Mouse (Mus musculus): ENCODE measurements around the gene Adgrf3. TPM values are rescaled to one million over a fixed set of nuclear protein-coding genes. Genes with fewer than 3 reads are reported as not detected.
A peak's percentile ranks its signal among the peaks of the same experiment; 100 is the strongest.

Adgrf3 gene
- polyA plus RNA-seq, 1 experiment from 2014 or later: not detected

MicroRNA genes within 50 kb of the gene (microRNA counts, 519-probe panel; counts per million panel counts)
- 3,906 counts per million, percentile 75 among the panel's probes with 10 or more counts for microRNA mmu-miR-1960

Small RNAs within 50 kb of the gene (microRNA-seq; reads per million reads assigned to microRNA genes)
- 0.87 reads per million for gene Mir1960

Other genes starting within 250 kb of the Adgrf3 start
- not detected in 2 replicates for gene Il6, start 192.6 kb downstream of the Adgrf3 start, polyA plus RNA-seq (2016; fragmentation: Nextera tagmentation; extraction: Ambion mirVana)
- 140 and 151 TPM in 2 replicates for gene Tyms, start 132.1 kb downstream of the Adgrf3 start, polyA plus RNA-seq (2016; fragmentation: Nextera tagmentation; extraction: Ambion mirVana)
- gene Garem2, start 100.6 kb downstream of the Adgrf3 start, polyA plus RNA-seq (2016; fragmentation: Nextera tagmentation; extraction: Ambion mirVana): 28.2 and 31.0 TPM in 2 replicates
- gene 3110082J24Rik, start 99.6 kb downstream of the Adgrf3 start, polyA plus RNA-seq (2016; fragmentation: Nextera tagmentation; extraction: Ambion mirVana): 4.0 and 4.5 TPM in 2 replicates
- gene Hadha, start 50.6 kb downstream of the Adgrf3 start, polyA plus RNA-seq (2016; fragmentation: Nextera tagmentation; extraction: Ambion mirVana): 94.9 and 106 TPM in 2 replicates
- gene Hadhb, start 50.5 kb downstream of the Adgrf3 start, polyA plus RNA-seq (2016; fragmentation: Nextera tagmentation; extraction: Ambion mirVana): 86.5 and 95.7 TPM in 2 replicates
- gene Selenoi, start 26.9 kb upstream of the Adgrf3 start, polyA plus RNA-seq (2016; fragmentation: Nextera tagmentation; extraction: Ambion mirVana): 22.5 and 23.2 TPM in 2 replicates
- 1.2 and 1.4 TPM in 2 replicates for gene Drc1, start 75.7 kb upstream of the Adgrf3 start, polyA plus RNA-seq (2016; fragmentation: Nextera tagmentation; extraction: Ambion mirVana)